Mouse (Mus musculus) intestine, embryonic 16.5 days (tissue): ENCODE results near the gene Prph2. TPM values are rescaled to one million over a fixed set of nuclear protein-coding genes. Genes with fewer than 3 reads are reported as not detected.

Source experiments
- polyA plus RNA-seq: library from polyadenylated mRNA; unstranded; fragments of >200 nt; fragmentation: Nextera tagmentation; extraction: Ambion mirVana; gene quantifications from 2 replicates; pipeline ENCODE4 v1.2.1, GENCODE M21; 2015

Prph2 gene
- polyA plus RNA-seq, 1 experiment from 2014 or later = not detected

Other genes with a start within 250 kb of the Prph2 start
- gene Rrp36, start 236.1 kb upstream of the Prph2 start, polyA plus RNA-seq = 64.8 and 67.4 TPM in 2 replicates
- 164 and 169 TPM in 2 replicates for gene Mea1, start 231.7 kb upstream of the Prph2 start, polyA plus RNA-seq
- gene Klhdc3, start 229.5 kb upstream of the Prph2 start, polyA plus RNA-seq = 107 and 111 TPM in 2 replicates
- 69.7 and 73.4 TPM in 2 replicates for gene Ppp2r5d, start 205.3 kb upstream of the Prph2 start, polyA plus RNA-seq
- 17.1 and 20.8 TPM in 2 replicates for gene Pex6, start 199.0 kb upstream of the Prph2 start, polyA plus RNA-seq
- gene Gnmt, start 181.3 kb upstream of the Prph2 start, polyA plus RNA-seq = 8.2 and 10.0 TPM in 2 replicates
- 73.9 and 75.6 TPM in 2 replicates for gene Cnpy3, start 158.2 kb upstream of the Prph2 start, polyA plus RNA-seq
- gene Ptcra, start 146.7 kb upstream of the Prph2 start, polyA plus RNA-seq = 0.34 and 0.37 TPM in 2 replicates
- 102 and 104 TPM in 2 replicates for gene 2310039H08Rik, start 137.8 kb upstream of the Prph2 start, polyA plus RNA-seq
- 142 and 153 TPM in 2 replicates for gene Rpl7l1, start 127.8 kb upstream of the Prph2 start, polyA plus RNA-seq
- 3.0 TPM in 2 replicates for gene Bicral, start 52.0 kb upstream of the Prph2 start, polyA plus RNA-seq
- gene Tbcc, start 19.8 kb upstream of the Prph2 start, polyA plus RNA-seq = 31.8 and 35.8 TPM in 2 replicates
- 9.1 and 10.1 TPM in 2 replicates for gene Ubr2, start 100.1 kb downstream of the Prph2 start, polyA plus RNA-seq